Mouse (Mus musculus) cerebellum, adult 2 months (tissue): ENCODE measurements around the gene Fzd4. TPM values are rescaled to one million over a fixed set of nuclear protein-coding genes. Genes with fewer than 3 reads are reported as not detected.

Experiments used
- DNase-seq, 2 experiments: peaks; one replicate each; pipeline ENCODE4 v3.0.0; 2021
- H3K27ac ChIP-seq: fragments of 200-500 bp; 2 replicates; pipeline ENCODE4 v1.5.1; 2012; ENCODE audit warnings: low read length, control low read depth, inconsistent platforms; ENCODE audit not compliant: insufficient read depth
- H3K27me3 ChIP-seq: fragments of 200-500 bp; 2 replicates; pipeline ENCODE4 v1.6.1; 2012; ENCODE audit warnings: inconsistent platforms, mild to moderate bottlenecking, low read length, moderate library complexity; ENCODE audit not compliant: control insufficient read depth, insufficient read depth
- H3K4me1 ChIP-seq: fragments of 200-500 bp; 2 replicates; pipeline ENCODE4 v1.6.1; 2011; ENCODE audit warnings: low read length; ENCODE audit not compliant: control insufficient read depth, insufficient read depth
- H3K4me3 ChIP-seq: fragments of 200-500 bp; replicated peaks from 2 replicates; pipeline ENCODE3; 2011; ENCODE audit warnings: mild to moderate bottlenecking, low read depth, low read length, control low read depth; ENCODE audit not compliant: insufficient read depth
- CTCF ChIP-seq: fragments of 200-500 bp; IDR thresholded peaks from 2 replicates; pipeline ENCODE4 v1.5.1; 2011; ENCODE audit warnings: low read depth, mild to moderate bottlenecking, control low read depth, low read length, moderate library complexity, borderline replicate concordance; ENCODE audit not compliant: insufficient read depth
- POLR2A ChIP-seq: fragments of 200-500 bp; IDR thresholded peaks from 2 replicates; pipeline ENCODE4 v1.6.1; 2011; ENCODE audit warnings: low read length, control low read depth, borderline replicate concordance; ENCODE audit not compliant: insufficient read depth
- WGBS: fragments of 180-500 bp; shearing (Covaris S2); methylation state at CpG from one replicate; pipeline ENCODE4 v1.1.7; 2018; 5-methylcytosine and 5-hydroxymethylcytosine counted together
- polyA plus RNA-seq: library from polyadenylated mRNA; depleted of rRNA; stranded (reverse); fragments of >200 nt; gene quantifications from 2 replicates; pipeline ENCODE4 v1.2.3, GENCODE M21; 2012

Fzd4 gene
- polyA plus RNA-seq, 1 experiment, result 5.6 TPM

DNA sequence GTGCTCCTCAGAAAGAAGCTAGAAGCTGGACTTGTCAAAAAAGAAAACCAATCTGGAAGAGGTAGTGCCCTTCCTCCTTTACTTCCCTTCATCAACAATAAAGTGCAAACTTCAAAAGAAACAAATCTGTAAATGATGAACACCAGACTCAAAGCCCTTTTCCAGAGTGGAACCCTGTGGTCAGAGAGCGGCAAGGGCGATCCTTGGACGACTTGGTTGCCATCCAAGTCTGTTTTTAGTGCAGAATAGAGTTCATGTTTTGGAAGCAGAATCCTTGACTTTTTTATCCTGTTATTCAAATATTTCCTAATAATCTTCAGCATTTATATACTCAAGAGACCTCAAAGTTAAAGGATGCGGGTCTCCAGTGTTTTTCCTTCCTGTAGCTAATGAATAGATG is 11.8 kb upstream of the Fzd4 start:
- no peak for DNase-seq
- no peak overlapping the region for H3K4me3 ChIP-seq
- WGBS, result 54% methylated on average over 4 of the region's 4 CpGs
- H3K4me1 ChIP-seq, result no peaks in the 10 kb centered on the region
- no peak for TF ChIP-seq CTCF
- TF ChIP-seq POLR2A, result no peak
- no peak overlapping the region for H3K27ac ChIP-seq
- H3K27me3 ChIP-seq, result no peaks in the 10 kb centered on the region

DNA sequence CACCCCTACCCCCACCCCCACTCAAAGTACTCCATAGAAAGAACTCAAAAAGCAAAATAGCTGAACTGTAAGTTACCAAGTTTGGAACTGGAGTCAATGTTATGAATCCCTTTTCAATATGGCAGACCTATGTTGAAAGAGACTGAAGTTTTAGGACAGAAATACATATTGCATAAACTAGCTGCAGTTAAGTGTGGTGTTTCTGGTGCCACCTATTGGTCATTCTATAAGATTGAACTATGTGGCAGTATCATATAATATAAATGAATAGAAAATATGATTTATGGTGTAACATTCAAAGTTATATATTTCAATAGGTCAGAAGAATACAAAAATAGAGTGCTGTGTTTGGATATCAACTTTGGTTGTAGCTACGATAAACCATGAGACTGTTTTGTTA is 11.3 kb upstream of the Fzd4 start:
- Histone ChIP-seq H3K4me3 (no peak overlapping the region), H3K27ac (no peak overlapping the region), H3K27me3 (no peaks in the 10 kb centered on the region), H3K4me1 (no peaks in the 10 kb centered on the region)
- WGBS, result 97% methylated on average over 1 of the region's 1 CpGs
- no peak for DNase-seq
- TF ChIP-seq POLR2A (no peak), CTCF (no peak)

GRCm38 (mm10) chr7:89395399-89395798 is 8.8 kb upstream of the Fzd4 start:
- H3K4me3 ChIP-seq, result no peak overlapping the region
- no peaks in the 10 kb centered on the region for H3K4me1 ChIP-seq
- H3K27me3 ChIP-seq, result no peaks in the 10 kb centered on the region
- WGBS, result 77% methylated on average over 1 of the region's 1 CpGs
- TF ChIP-seq POLR2A (no peak), CTCF (no peak)
- H3K27ac ChIP-seq, result no peak overlapping the region
- no peak for DNase-seq

DNA sequence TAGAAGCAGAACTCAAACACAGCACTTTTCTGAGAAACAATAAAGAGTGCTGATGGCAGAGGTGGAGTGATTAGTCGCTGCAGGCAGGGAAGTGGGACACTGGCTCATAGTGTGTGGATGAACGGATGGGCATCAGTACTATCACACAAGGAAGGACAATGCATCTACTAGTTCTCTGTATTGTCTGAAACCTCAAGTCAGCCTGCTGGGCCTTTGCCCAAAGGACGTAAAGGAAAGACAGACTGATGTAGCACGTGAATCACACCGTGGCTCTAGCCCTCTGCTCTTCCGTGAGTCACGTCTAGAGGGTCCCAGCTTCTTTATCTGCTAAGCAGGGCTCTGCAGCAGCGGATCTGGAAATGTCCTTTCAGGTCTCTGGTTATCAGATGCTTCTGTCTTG is 7.8 kb upstream of the Fzd4 start:
- TF ChIP-seq CTCF (no peak), POLR2A (no peak)
- H3K27ac ChIP-seq, result no peak overlapping the region
- WGBS, result 78% methylated on average over 8 of the region's 8 CpGs

GRCm38 (mm10) chr7:89397837-89398534 is 6.2 kb upstream of the Fzd4 start:
- Histone ChIP-seq H3K27me3 (no peaks in the 10 kb centered on the region), H3K27ac (no peak overlapping the region), H3K4me1 (no peaks in the 10 kb centered on the region), H3K4me3 (no peak overlapping the region)
- WGBS, result 74% methylated on average over 3 of the region's 3 CpGs
- DNase-seq, result no peak
- TF ChIP-seq CTCF (no peak), POLR2A (no peak)

More for the DNA sequence above, 7.8 kb upstream of the Fzd4 start:
- Histone ChIP-seq H3K4me3 (no peak overlapping the region), H3K27me3 (no peaks in the 10 kb centered on the region), H3K4me1 (no peaks in the 10 kb centered on the region)
- no peak for DNase-seq

GRCm38 (mm10) chr7:89400721-89401120 is 3.4 kb upstream of the Fzd4 start:
- no peak for DNase-seq
- Histone ChIP-seq H3K4me3 (no peak overlapping the region), H3K27me3 (no peaks in the 10 kb centered on the region), H3K4me1 (no peaks in the 10 kb centered on the region), H3K27ac (no peak overlapping the region)
- TF ChIP-seq CTCF (no peak), POLR2A (no peak)
- WGBS, result 88% methylated on average over 2 of the region's 2 CpGs

DNA sequence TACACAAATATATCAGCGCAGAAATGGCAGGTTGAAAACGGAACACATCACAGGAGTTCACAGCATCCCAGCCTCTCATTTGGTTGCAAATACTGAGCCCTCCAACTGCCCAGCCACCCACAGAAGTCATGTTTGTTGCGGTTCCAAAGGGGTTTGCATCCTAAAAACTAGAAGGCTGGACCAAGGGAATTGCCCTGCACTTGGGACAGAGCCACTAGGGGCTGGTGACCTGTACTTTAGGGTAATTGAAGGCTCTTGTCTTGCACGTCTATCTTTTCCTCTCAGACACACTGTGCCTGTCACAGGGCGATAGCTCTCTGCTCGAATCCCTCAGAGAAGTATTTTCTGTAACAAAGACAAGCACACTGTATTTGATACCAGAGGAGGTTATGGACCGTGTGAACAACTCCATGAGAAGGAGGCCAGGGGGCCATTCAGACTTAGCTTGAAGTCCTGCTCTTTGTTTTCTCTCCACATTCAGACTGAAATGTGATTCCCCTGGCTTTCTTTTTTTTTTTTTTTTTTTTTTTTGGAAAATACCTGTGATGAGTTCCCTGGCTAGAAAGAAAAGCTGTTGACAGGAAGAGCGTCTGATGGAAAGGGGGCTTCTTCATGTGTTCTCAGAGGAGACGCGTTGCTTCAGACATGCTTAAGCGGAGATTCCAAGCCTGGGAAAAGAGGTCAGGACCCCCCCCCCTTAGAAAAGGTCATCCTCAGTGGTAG is 2.9 kb upstream of the Fzd4 start:
- TF ChIP-seq CTCF, result no peak
- TF ChIP-seq POLR2A, result no peak
- Histone ChIP-seq H3K4me3 (no peak overlapping the region), H3K27me3 (no peaks in the 10 kb centered on the region), H3K27ac (no peak overlapping the region), H3K4me1 (no peaks in the 10 kb centered on the region)
- 82% methylated on average over 11 of the region's 11 CpGs for WGBS
- DNase-seq, result no peak

- no peak overlapping the region for H3K27ac ChIP-seq
- DNase-seq, result peak in 1 of 2 experiments; percentile 10
- no peak overlapping the region for H3K4me3 ChIP-seq
- WGBS, result 95% methylated on average over 3 of the region's 3 CpGs
- no peaks in the 10 kb centered on the region for H3K4me1 ChIP-seq
- no peak for TF ChIP-seq CTCF
- no peak for TF ChIP-seq POLR2A
- no peaks in the 10 kb centered on the region for H3K27me3 ChIP-seq
These were observed 2.2 kb upstream of the Fzd4 start for GRCm38 (mm10) chr7:89401936-89402335.
